Mouse (Mus musculus) testis, adult 10 weeks (tissue): Measurements from ENCODE around the gene Cps1. TPM values are rescaled to one million over a fixed set of nuclear protein-coding genes. Genes with fewer than 3 reads are reported as not detected.

ENCODE experiments used
- polyA plus RNA-seq: library from polyadenylated mRNA; stranded (reverse); fragments of 350-450 nt; fragmentation: Illumina TruSeq; extraction: RNeasy Lipid Tissue Mini Kit (QIAGEN cat#74804); gene quantifications from one replicate; pipeline ENCODE4 v1.2.3, GENCODE M21; 2014; ENCODE audit warnings: low read depth, low replicate concordance

Cps1 gene
- polyA plus RNA-seq: 0.42 TPM

DNA sequence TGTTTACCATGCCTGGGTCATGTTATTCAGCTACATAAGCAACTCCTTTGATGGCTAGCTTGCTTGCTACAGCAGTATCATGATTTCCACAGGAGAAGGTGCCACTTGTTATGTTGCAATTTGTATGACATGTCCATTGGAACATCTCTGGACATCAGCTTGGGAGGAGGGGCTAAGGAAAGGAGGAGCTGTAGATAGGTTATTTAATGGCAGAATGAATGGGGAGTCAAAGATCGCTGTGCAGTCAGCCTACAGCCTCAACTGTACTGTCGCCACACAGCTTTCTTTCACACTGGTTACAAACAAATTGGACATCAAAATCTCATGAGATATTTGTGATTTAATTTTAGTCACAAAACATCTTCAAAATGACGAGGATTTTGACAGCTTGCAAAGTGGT is at the start of gene Cps1:
Gene Cps1 (plus strand): TSS at position 230 of the 400 bp plus-strand sequence.

Other genes starting within 250 kb of the Cps1 start
- 1.9 TPM for gene Myl1, start 177.6 kb upstream of the Cps1 start, polyA plus RNA-seq
- 222 TPM for gene Lancl1, start 84.2 kb upstream of the Cps1 start, polyA plus RNA-seq